Mouse (Mus musculus) midbrain, embryonic 16.5 days (tissue): ENCODE results near the gene Tex26. TPM values are rescaled to one million over a fixed set of nuclear protein-coding genes. Genes with fewer than 3 reads are reported as not detected.

Experiments used
- ATAC-seq: fragments of 200-750 bp; cut with Nextera tagmentation; 2 replicates; pipeline ENCODE4 v1.8.0; 2017; ENCODE audit warnings: moderate TSS enrichment
- H3K27ac ChIP-seq: fragments of 300-500 bp; sonication (generic); 2 replicates; pipeline ENCODE4 v1.5.1; 2014; ENCODE audit warnings: mild to moderate bottlenecking, low read length, mixed read lengths
- H3K27me3 ChIP-seq: fragments of 300-500 bp; sonication (generic); 2 replicates; pipeline ENCODE4 v1.6.1; 2014; ENCODE audit warnings: low read depth, low read length, mixed read lengths; ENCODE audit not compliant: control insufficient read depth, insufficient read depth
- H3K36me3 ChIP-seq: fragments of 300-500 bp; sonication (generic); 2 replicates; pipeline ENCODE4 v1.6.1; 2014; ENCODE audit warnings: mild to moderate bottlenecking, low read length, moderate library complexity, mixed read lengths; ENCODE audit not compliant: control insufficient read depth, insufficient read depth
- H3K4me1 ChIP-seq: fragments of 300-500 bp; sonication (generic); 2 replicates; pipeline ENCODE4 v1.6.1; 2014; ENCODE audit warnings: mild to moderate bottlenecking, low read length, mixed read lengths; ENCODE audit not compliant: control insufficient read depth, insufficient read depth
- H3K4me2 ChIP-seq: fragments of 300-500 bp; sonication (generic); 2 replicates; pipeline ENCODE4 v1.6.1; 2014; ENCODE audit warnings: mild to moderate bottlenecking, low read length, mixed read lengths
- H3K4me3 ChIP-seq: fragments of 300-500 bp; sonication (generic); 2 replicates; pipeline ENCODE4 v1.5.1; 2014; ENCODE audit warnings: low read depth, mild to moderate bottlenecking, low read length, moderate library complexity, mixed read lengths
- H3K9ac ChIP-seq: fragments of 300-500 bp; sonication (generic); 2 replicates; pipeline ENCODE4 v1.6.1; 2014; ENCODE audit warnings: low read depth, low read length, mixed read lengths
- H3K9me3 ChIP-seq: fragments of 300-500 bp; sonication (generic); replicated peaks from 2 replicates; pipeline ENCODE4 v1.6.1; 2014; ENCODE audit warnings: mild to moderate bottlenecking, low read length, mixed read lengths; ENCODE audit not compliant: control insufficient read depth, poor library complexity, severe bottlenecking
- WGBS: fragments of 180-500 bp; shearing (Covaris S2); extraction: QIAGEN DNeasy Blood & Tissue Kit; methylation state at CpG from one replicate; pipeline ENCODE4 v1.1.7; 2014; 5-methylcytosine and 5-hydroxymethylcytosine counted together
- polyA plus RNA-seq: library from polyadenylated mRNA; unstranded; fragments of >200 nt; fragmentation: Nextera tagmentation; extraction: Ambion mirVana; gene quantifications from 2 replicates; pipeline ENCODE4 v1.2.1, GENCODE M21; 2015

Gene Tex26
- polyA plus RNA-seq, 1 experiment from 2014 or later = 2.0 TPM

DNA sequence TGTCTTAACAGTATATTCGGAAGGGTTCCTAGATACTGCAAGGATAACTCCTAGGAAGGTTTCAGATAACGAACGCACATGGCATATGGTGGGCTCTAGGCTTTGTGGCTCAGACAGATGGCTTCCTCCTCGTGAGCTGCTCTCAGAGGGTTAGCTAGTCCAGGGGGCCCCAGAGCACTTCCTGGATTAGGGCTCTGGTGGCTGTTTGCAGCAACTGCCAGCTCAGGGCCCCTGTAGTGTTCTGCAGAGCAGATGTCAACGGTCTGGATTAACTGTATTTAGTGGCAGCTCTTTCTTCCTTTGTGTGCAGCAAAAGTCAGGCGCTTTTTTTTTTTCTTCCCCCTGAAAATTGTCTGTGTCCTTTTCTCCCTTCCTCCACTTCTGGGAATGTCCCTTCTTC is 11.1 kb upstream of the Tex26 start:
- ATAC-seq = 0 out of 2 replicates have a peak, but pooled peaks have one; percentile 45
- H3K9ac ChIP-seq = peak overlapping the region; percentile 35; the same call in 1 of the 2 replicates

GRCm38 (mm10) chr5:149428810-149429255 is 10.6 kb upstream of the Tex26 start:
- peak; percentile 48; the same call in 1 of the 2 replicates for ATAC-seq
- Histone ChIP-seq H3K36me3 (no peaks in the 10 kb centered on the region), H3K4me2 (no peak overlapping the region), H3K27me3 (no peaks in the 10 kb centered on the region), H3K4me3 (no peak overlapping the region), H3K9me3 (no peaks in the 10 kb centered on the region), H3K4me1 (peaks cover 12% of the 10 kb centered on the region), H3K9ac (no peak overlapping the region), H3K27ac (peak overlapping the region; percentile 39)
- 26% methylated on average over 2 of the region's 2 CpGs for WGBS

More for the DNA sequence above, 11.1 kb upstream of the Tex26 start:
- no peaks in the 10 kb centered on the region for H3K27me3 ChIP-seq
- H3K4me1 ChIP-seq = peaks cover 12% of the 10 kb centered on the region
- H3K4me3 ChIP-seq = no peak overlapping the region
- H3K36me3 ChIP-seq = no peaks in the 10 kb centered on the region
- WGBS = 2% methylated on average over 6 of the region's 6 CpGs
- no peaks in the 10 kb centered on the region for H3K9me3 ChIP-seq
- H3K27ac ChIP-seq = peak overlapping the region; percentile 39; the same call in 1 of the 2 replicates
- peak overlapping the region; percentile 6; the same call in 1 of the 2 replicates for H3K4me2 ChIP-seq

GRCm38 (mm10) chr5:149429541-149429940 is 9.9 kb upstream of the Tex26 start:
- Histone ChIP-seq H3K4me1 (peaks cover 12% of the 10 kb centered on the region), H3K27ac (no peak overlapping the region), H3K4me2 (no peak overlapping the region), H3K9me3 (no peaks in the 10 kb centered on the region), H3K4me3 (no peak overlapping the region), H3K9ac (no peak overlapping the region), H3K27me3 (no peaks in the 10 kb centered on the region), H3K36me3 (no peaks in the 10 kb centered on the region)
- WGBS = 84% methylated on average over 4 of the region's 4 CpGs
- no peak for ATAC-seq

DNA sequence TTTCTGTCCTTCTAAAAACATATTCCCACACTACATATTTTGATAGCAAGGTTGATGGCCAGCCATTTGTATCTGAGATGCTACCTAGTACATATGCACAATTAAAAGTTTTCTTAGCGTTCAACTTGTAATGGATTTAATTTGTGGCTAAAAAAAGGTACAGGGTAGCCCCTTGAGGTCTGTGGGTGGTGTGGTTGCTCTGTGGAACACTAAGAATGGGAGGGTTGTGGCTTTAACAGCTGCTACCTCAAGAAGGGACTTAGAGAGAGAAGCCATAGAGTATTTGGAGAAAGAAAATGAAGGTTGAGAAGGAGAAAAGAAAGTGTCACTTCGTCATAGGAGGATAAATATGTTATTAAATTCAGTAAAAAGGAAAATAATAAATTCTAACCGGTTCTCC is 8.5 kb upstream of the Tex26 start:
- no peak for ATAC-seq
- no peaks in the 10 kb centered on the region for H3K27me3 ChIP-seq
- no peak overlapping the region for H3K9ac ChIP-seq
- H3K9me3 ChIP-seq = no peaks in the 10 kb centered on the region
- no peak overlapping the region for H3K27ac ChIP-seq
- WGBS = 93% methylated on average over 3 of the region's 3 CpGs
- peaks cover 12% of the 10 kb centered on the region for H3K4me1 ChIP-seq
- H3K4me2 ChIP-seq = no peak overlapping the region
- no peaks in the 10 kb centered on the region for H3K36me3 ChIP-seq
- no peak overlapping the region for H3K4me3 ChIP-seq

DNA sequence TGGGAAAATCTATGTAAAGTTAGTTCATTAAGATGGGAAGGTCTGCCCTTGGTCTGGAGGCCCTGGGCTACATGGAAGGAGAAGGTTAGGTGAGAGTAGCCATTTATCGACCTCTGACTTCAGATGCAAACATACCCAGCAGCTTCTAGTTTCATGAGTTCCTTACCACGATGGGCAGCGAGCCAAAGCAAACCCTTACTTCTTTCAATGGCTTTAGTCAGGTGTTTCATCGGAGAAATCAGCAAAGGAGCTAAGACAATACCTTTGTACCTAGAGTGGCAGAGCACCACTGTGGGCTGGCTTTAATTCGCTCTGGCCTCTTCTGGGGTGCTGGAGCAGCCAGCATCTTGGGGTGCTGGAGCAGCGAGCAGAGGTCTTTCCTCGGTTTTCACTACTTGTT is 5.8 kb upstream of the Tex26 start:
- Histone ChIP-seq H3K9ac (no peak overlapping the region), H3K4me3 (no peak overlapping the region), H3K27ac (no peak overlapping the region), H3K9me3 (no peaks in the 10 kb centered on the region), H3K4me1 (peaks cover 4% of the 10 kb centered on the region), H3K27me3 (no peaks in the 10 kb centered on the region), H3K36me3 (no peaks in the 10 kb centered on the region), H3K4me2 (no peak overlapping the region)
- ATAC-seq = no peak
- WGBS = 73% methylated on average over 7 of the region's 7 CpGs

- whole genome bisulfite sequencing = 35% methylated on average over 9 of the region's 9 CpGs
- H3K36me3 ChIP-seq = no peaks in the 10 kb centered on the region
Observed at GRCm38 (mm10) chr5:149434141-149434690, 5.2 kb upstream of the Tex26 start.

GRCm38 (mm10) chr5:149436541-149436940 is 2.9 kb upstream of the Tex26 start:
- Histone ChIP-seq H3K9ac (no peak overlapping the region), H3K27ac (no peak overlapping the region), H3K27me3 (no peaks in the 10 kb centered on the region), H3K4me2 (no peak overlapping the region), H3K36me3 (no peaks in the 10 kb centered on the region), H3K4me3 (no peak overlapping the region), H3K4me1 (peaks cover 11% of the 10 kb centered on the region), H3K9me3 (no peaks in the 10 kb centered on the region)
- no peak for ATAC-seq
- 74% methylated on average over 3 of the region's 3 CpGs for WGBS

More at GRCm38 (mm10) chr5:149434141-149434690, 5.2 kb upstream of the Tex26 start:
- Histone ChIP-seq H3K9me3 (no peaks in the 10 kb centered on the region), H3K4me1 (peaks cover under 1% of the 10 kb centered on the region; the same call in 1 of the 2 replicates), H3K4me3 (no peak overlapping the region), H3K9ac (no peak overlapping the region), H3K27ac (no peak overlapping the region), H3K27me3 (no peaks in the 10 kb centered on the region), H3K4me2 (no peak overlapping the region)
- no peak for ATAC-seq

DNA sequence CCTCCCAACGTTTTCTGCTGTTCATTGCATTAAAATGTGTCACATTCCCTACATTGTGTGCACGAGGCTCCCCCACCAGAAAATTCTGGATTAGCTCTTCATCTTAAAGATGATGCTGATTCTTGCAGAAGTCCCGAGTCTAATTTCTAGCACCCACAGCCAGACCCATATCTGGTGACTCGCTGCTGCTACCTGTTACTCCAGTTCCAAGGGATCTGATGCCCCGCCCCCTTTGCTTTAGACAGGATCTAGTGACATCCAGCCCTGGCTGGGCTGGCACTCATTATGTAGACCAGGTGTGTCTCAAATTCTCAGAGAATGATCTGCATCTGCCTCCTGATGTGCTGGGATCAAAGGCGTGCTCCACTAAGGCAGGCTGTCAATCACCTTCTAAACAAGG is 2.3 kb upstream of the Tex26 start:
- H3K27ac ChIP-seq = no peak overlapping the region
- WGBS = 76% methylated on average over 6 of the region's 6 CpGs

GRCm38 (mm10) chr5:149440180-149440573 is 717 bp downstream of the Tex26 start:
- peak overlapping the region; percentile 97 for H3K27ac ChIP-seq
- peak; percentile 88 for ATAC-seq
- under 1% methylated on average over 18 of the region's 18 CpGs for WGBS
- peaks cover 24% of the 10 kb centered on the region for H3K4me1 ChIP-seq
- peak overlapping the region; percentile 70 for H3K4me2 ChIP-seq
- H3K36me3 ChIP-seq = no peaks in the 10 kb centered on the region
- peak overlapping the region; percentile 35 for H3K4me3 ChIP-seq
- no peaks in the 10 kb centered on the region for H3K9me3 ChIP-seq
- no peaks in the 10 kb centered on the region for H3K27me3 ChIP-seq
- H3K9ac ChIP-seq = peak overlapping the region; percentile 75

More for the DNA sequence above, 2.3 kb upstream of the Tex26 start:
- Histone ChIP-seq H3K27me3 (no peaks in the 10 kb centered on the region), H3K9ac (no peak overlapping the region), H3K4me2 (no peak overlapping the region), H3K36me3 (no peaks in the 10 kb centered on the region), H3K4me3 (no peak overlapping the region), H3K9me3 (no peaks in the 10 kb centered on the region), H3K4me1 (peaks cover 18% of the 10 kb centered on the region)
- ATAC-seq = no peak
